Mouse (Mus musculus): Measurements from ENCODE around the gene Zfp985.
"Not testable (repeated sequence)": the region's sequence is repeated elsewhere in the genome, so short reads cannot be mapped to it uniquely, and the experiment has no call there.

DNA sequence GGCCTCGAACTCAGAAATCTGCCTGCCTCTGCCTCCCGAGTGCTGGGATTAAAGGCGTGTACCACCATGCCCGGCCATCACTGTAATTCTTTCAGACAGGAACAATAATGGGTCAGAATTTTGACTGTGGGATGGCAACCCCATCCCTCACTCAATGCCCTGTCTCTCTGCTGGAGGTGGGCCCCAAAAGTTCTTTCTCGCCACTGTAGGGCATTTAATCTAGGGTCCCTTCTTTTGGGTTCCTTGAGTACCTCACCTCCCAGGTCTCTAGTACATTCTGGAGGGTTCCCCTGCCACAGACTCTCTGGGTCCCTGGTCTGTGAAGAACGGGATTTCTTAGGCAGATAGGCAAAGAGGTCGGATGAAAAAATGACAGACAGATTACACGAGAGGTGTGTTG lies 18.1 kb downstream of the Zfp985 start:
- TF ChIP-seq EP300 (IDR thresholded peaks at IDR 0.05; ENCODE audit: low read length); POLR2A (IDR thresholded peaks at IDR 0.05; ENCODE audit: low read depth, low read length): not testable (repeated sequence)
